Mouse (Mus musculus) Patski (cell line): ENCODE measurements around the gene Zfp697. TPM values are rescaled to one million over a fixed set of nuclear protein-coding genes. Genes with fewer than 3 reads are reported as not detected.

Source experiments
- ATAC-seq: fragments of 100-300 bp; one replicate; pipeline ENCODE4 v1.8.0; 2021
- CTCF ChIA-PET: fragments of 350-600 bp; sonication (Branson Sonifier 250); formaldehyde crosslinking; loops from one replicate; lab custom pipeline; 2022; ENCODE audit warnings: inconsistent platforms; lab: Charles Lee
- POLR2A ChIA-PET: fragments of 350-600 bp; sonication (Branson Sonifier 250); formaldehyde crosslinking; loops from one replicate; lab custom pipeline; 2022; ENCODE audit warnings: antibody characterized with exemption, inconsistent platforms; lab: Charles Lee
- DNase-seq: peaks from one replicate; pipeline ENCODE4 v3.0.0-alpha.2; 2011; ENCODE audit warnings: low read depth, low spot score
- H3K27me3 ChIP-seq: fragments of 371-371 bp; one replicate; pipeline ENCODE4 v1.5.1; 2021
- CTCF ChIP-seq: fragments of 100-300 bp; IDR thresholded peaks from one replicate; pipeline ENCODE4 v1.5.1; 2021
- in situ Hi-C: fragments of 300-500 bp; cut with MboI; formaldehyde crosslinking; loops from 3 replicates; pipeline ENCODE4 v1.11.1; 2018; ENCODE audit warnings: low pct_unique_long_range_greater_than_20kb, mixed read lengths
- polyA plus RNA-seq: library from polyadenylated mRNA; unstranded; gene quantifications from one replicate; pipeline ENCODE4 v1.2.3, GENCODE M21; 2021

Zfp697 gene
- polyA plus RNA-seq, 1 experiment from 2014 or later = 21.4 TPM

GRCm38 (mm10) chr3:98366086-98366485, 16.2 kb upstream of the Zfp697 start:
- POLR2A ChIA-PET = no interaction called here
- H3K27me3 ChIP-seq = no peaks in the 10 kb centered on the region
- in situ Hi-C loops = no loop called here
- DNase-seq = no peak
- CTCF ChIA-PET = interaction anchor here (1.3 to 1.6 kb wide), 2 partner anchors 11 to 76 kb away, joined by 3 to 4 read pairs; no protein-coding TSS in a partner anchor
- no peak for TF ChIP-seq CTCF
- no peak for ATAC-seq

GRCm38 (mm10) chr3:98366823-98367222, 15.4 kb upstream of the Zfp697 start:
- DNase-seq = no peak
- ChIA-PET CTCF (interaction anchor here (1.3 to 1.6 kb wide), 2 partner anchors 10 to 76 kb away, joined by 3 to 4 read pairs; no protein-coding TSS in a partner anchor), POLR2A (interaction anchor here (0.7 kb wide), 1 partner anchor 1196 kb away, joined by 3 read pairs; no protein-coding TSS in a partner anchor)
- TF ChIP-seq CTCF = no peak
- no peaks in the 10 kb centered on the region for H3K27me3 ChIP-seq
- ATAC-seq = no peak
- in situ Hi-C loops = no loop called here

- ATAC-seq (no peak), DNase-seq (no peak)
- ChIA-PET POLR2A (interaction anchor here (1.1 kb wide), 1 partner anchor 10 kb away, joined by 4 read pairs; no protein-coding TSS in a partner anchor), CTCF (interaction anchor here (0.8 kb wide), 1 partner anchor 75 kb away, joined by 3 read pairs; no protein-coding TSS in a partner anchor)
- in situ Hi-C loops = no loop called here
- H3K27me3 ChIP-seq = no peaks in the 10 kb centered on the region
- no peak for TF ChIP-seq CTCF
Measured at GRCm38 (mm10) chr3:98368283-98368682, 14.0 kb upstream of the Zfp697 start.

DNA sequence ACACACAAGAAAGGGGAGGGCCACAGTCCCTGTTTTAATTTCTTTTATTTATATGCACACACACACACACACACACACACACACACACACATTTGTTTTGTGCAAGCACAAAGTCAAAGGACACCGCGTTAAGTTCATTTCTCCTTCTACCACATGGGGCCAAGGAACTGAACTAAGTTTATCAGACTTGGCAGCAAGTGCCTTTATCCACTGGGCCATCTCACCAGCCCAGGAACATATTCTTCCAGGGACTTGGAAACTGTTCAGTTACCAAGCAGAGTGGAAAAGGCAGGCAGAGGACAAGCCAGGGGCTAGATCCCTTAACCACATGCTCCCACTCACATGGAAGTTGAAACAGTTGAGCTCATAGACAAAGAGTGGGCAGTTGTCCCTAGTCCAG, 13.5 kb upstream of the Zfp697 start:
- ATAC-seq (no peak), DNase-seq (no peak)
- no peaks in the 10 kb centered on the region for H3K27me3 ChIP-seq
- CTCF ChIA-PET = interaction anchor here (0.8 kb wide), 1 partner anchor 74 kb away, joined by 3 read pairs; no protein-coding TSS in a partner anchor
- in situ Hi-C loops = no loop called here
- TF ChIP-seq CTCF = no peak
- POLR2A ChIA-PET = interaction anchor here (1.1 kb wide), 1 partner anchor 9 kb away, joined by 4 read pairs; no protein-coding TSS in a partner anchor

- ATAC-seq (peak; percentile 79), DNase-seq (peak; percentile 82)
- ChIA-PET POLR2A (interaction anchor here (0.6 kb wide), 1 partner anchor 12 kb away, joined by 3 read pairs; no protein-coding TSS in a partner anchor), CTCF (interaction anchor here (0.6 to 1.8 kb wide), 6 partner anchors 9 to 148 kb away, joined by 3 to 9 read pairs (median 4); no protein-coding TSS in a partner anchor)
- in situ Hi-C loops = no loop called here
- no peaks in the 10 kb centered on the region for H3K27me3 ChIP-seq
- TF ChIP-seq CTCF = no peak
Measured at GRCm38 (mm10) chr3:98374062-98374719, 8.1 kb upstream of the Zfp697 start.

GRCm38 (mm10) chr3:98374980-98375379, 7.3 kb upstream of the Zfp697 start:
- ATAC-seq = peak; percentile 36
- TF ChIP-seq CTCF = no peak
- CTCF ChIA-PET = interaction anchor here (0.9 to 1.4 kb wide), 8 partner anchors 10 to 68 kb away, joined by 3 to 9 read pairs (median 4); no protein-coding TSS in a partner anchor
- in situ Hi-C loops = no loop called here
- no peak for DNase-seq
- no peaks in the 10 kb centered on the region for H3K27me3 ChIP-seq
- POLR2A ChIA-PET = interaction anchor here (0.6 to 1.0 kb wide), 2 partner anchors 13 to 19 kb away, joined by 3 read pairs; no protein-coding TSS in a partner anchor

- ChIA-PET POLR2A (interaction anchor here (1.0 to 1.7 kb wide), 2 partner anchors 9 to 36 kb away, joined by 4 read pairs; no protein-coding TSS in a partner anchor), CTCF (interaction anchor here (1.0 to 1.3 kb wide), 3 partner anchors 9 to 53 kb away, joined by 3 read pairs; no protein-coding TSS in a partner anchor)
- ATAC-seq (no peak), DNase-seq (no peak)
- no peak for TF ChIP-seq CTCF
- no peaks in the 10 kb centered on the region for H3K27me3 ChIP-seq
- in situ Hi-C loops = no loop called here
Measured at GRCm38 (mm10) chr3:98378267-98378666, 4.0 kb upstream of the Zfp697 start.

- in situ Hi-C loops = no loop called here
- CTCF ChIA-PET = interaction anchor here (0.7 to 1.4 kb wide), 4 partner anchors 26 to 52 kb away, joined by 3 read pairs; no protein-coding TSS in a partner anchor
- TF ChIP-seq CTCF = no peak
- DNase-seq (no peak), ATAC-seq (peak; percentile 29)
- no peaks in the 10 kb centered on the region for H3K27me3 ChIP-seq
- POLR2A ChIA-PET = interaction anchor here (1.0 kb wide), 1 partner anchor 37 kb away, joined by 4 read pairs; no protein-coding TSS in a partner anchor
Measured at GRCm38 (mm10) chr3:98379236-98379635, 3.0 kb upstream of the Zfp697 start.

DNA sequence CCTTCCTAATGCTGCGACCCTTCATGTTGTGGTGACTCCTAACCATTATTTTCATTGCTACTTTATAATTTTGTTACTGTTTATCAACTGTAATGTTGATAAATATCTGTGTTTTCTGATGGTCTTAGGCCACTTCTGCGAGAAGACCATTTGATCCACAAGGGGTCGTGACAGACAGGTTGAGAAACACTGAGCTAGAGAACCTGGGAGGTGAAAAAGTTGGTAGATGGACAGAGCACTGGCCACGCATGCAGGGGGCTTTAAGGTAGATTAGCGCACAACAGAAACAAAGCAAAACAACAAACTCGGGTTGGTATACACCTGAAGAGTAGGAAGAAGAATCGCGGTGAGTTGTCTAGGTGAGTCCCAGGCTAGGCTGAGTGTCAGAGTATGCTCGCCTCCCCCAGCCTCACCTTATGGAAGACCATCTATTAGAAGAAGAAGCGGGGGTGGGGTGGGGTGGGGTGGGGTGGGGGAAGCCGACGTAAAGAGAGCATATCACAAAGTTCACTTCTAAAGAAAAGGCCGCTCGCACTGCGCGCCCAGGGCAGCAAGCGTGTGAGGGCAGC, 500 bp upstream of the Zfp697 start:
- DNase-seq (no peak), ATAC-seq (no peak)
- no peak for TF ChIP-seq CTCF
- no peaks in the 10 kb centered on the region for H3K27me3 ChIP-seq
- in situ Hi-C loops = loop anchor here (5.0 kb wide), 1 partner anchor 36 kb away; no protein-coding TSS in a partner anchor
- ChIA-PET POLR2A (interaction anchor here (0.6 to 3.9 kb wide), 5 partner anchors 19 to 61 kb away, joined by 3 to 26 read pairs (median 6); no protein-coding TSS in a partner anchor), CTCF (interaction anchor here (0.8 to 3.6 kb wide), 12 partner anchors 11 to 155 kb away, joined by 3 to 15 read pairs (median 6); no protein-coding TSS in a partner anchor)
